Mouse (Mus musculus) frontal cortex, postnatal 25 days (tissue): Measurements from ENCODE around the gene H2afy.
A peak's percentile ranks its signal among the peaks of the same experiment; 100 is the strongest.

Experiments used
- DNase-seq, 2 experiments: peaks; one replicate each; pipeline ENCODE4 v3.0.0; 2022; ENCODE audit warnings: low spot score in 2 of 2

The H2afy gene

GRCm38 (mm10) chr13:56145523-56145922, 9.4 kb upstream of the H2afy start:
- DNase-seq = no peak

- DNase-seq = no peak
These were observed 7.9 kb upstream of the H2afy start for GRCm38 (mm10) chr13:56144021-56144420.

- no peak for DNase-seq
These were observed 7.0 kb upstream of the H2afy start for GRCm38 (mm10) chr13:56143151-56143513.

GRCm38 (mm10) chr13:56142382-56143150, 6.4 kb upstream of the H2afy start:
- no peak for DNase-seq

GRCm38 (mm10) chr13:56139167-56139751, 3.1 kb upstream of the H2afy start:
- no peak for DNase-seq

- DNase-seq = peak; percentile 70 to 83
These were observed 719 bp downstream of the H2afy start for GRCm38 (mm10) chr13:56135231-56136052.

GRCm38 (mm10) chr13:56134631-56135181, 1.5 kb downstream of the H2afy start:
- no peak for DNase-seq

GRCm38 (mm10) chr13:56134031-56134430, 2.1 kb downstream of the H2afy start:
- DNase-seq = no peak

GRCm38 (mm10) chr13:56132941-56133340, 3.2 kb downstream of the H2afy start:
- DNase-seq = no peak

- no peak for DNase-seq
These were observed 3.7 kb downstream of the H2afy start for GRCm38 (mm10) chr13:56132326-56132936.

- DNase-seq = no peak
These were observed 5.6 kb downstream of the H2afy start for GRCm38 (mm10) chr13:56130544-56130943.

- no peak for DNase-seq
These were observed 6.6 kb downstream of the H2afy start for GRCm38 (mm10) chr13:56129578-56129977.

GRCm38 (mm10) chr13:56129014-56129413, 7.1 kb downstream of the H2afy start:
- no peak for DNase-seq

GRCm38 (mm10) chr13:56125632-56126031, 10.5 kb downstream of the H2afy start:
- DNase-seq = no peak

- no peak for DNase-seq
These were observed 13.1 kb downstream of the H2afy start for GRCm38 (mm10) chr13:56123075-56123474.

- no peak for DNase-seq
These were observed 18.0 kb downstream of the H2afy start for GRCm38 (mm10) chr13:56117991-56118765.

- no peak for DNase-seq
These were observed 20.3 kb downstream of the H2afy start for GRCm38 (mm10) chr13:56115906-56116305.

- DNase-seq = no peak
These were observed 20.8 kb downstream of the H2afy start for GRCm38 (mm10) chr13:56115386-56115785.

GRCm38 (mm10) chr13:56113431-56114248, 22.5 kb downstream of the H2afy start:
- no peak for DNase-seq

- DNase-seq = peak in 1 of 2 experiments; percentile 11
These were observed 23.2 kb downstream of the H2afy start for GRCm38 (mm10) chr13:56112980-56113379.
